Mouse (Mus musculus) myocyte (in vitro differentiated cells): ENCODE results near the gene Kiss1r.

Source experiments
- CEBPB ChIP-seq: IDR thresholded peaks from 2 replicates; pipeline ENCODE4 v1.6.1; 2011; ENCODE audit warnings: mild to moderate bottlenecking, moderate library complexity; ENCODE audit not compliant: poor library complexity, insufficient read depth, severe bottlenecking
- POLR2A ChIP-seq: IDR thresholded peaks from one replicate; pipeline ENCODE4 v1.6.1; 2011; ENCODE audit warnings: low read depth, mild to moderate bottlenecking, control low read depth, moderate library complexity; ENCODE audit not compliant: insufficient read length
- POLR2AphosphoS2 ChIP-seq: IDR thresholded peaks from one replicate; pipeline ENCODE4 v1.6.1; 2011; ENCODE audit warnings: low read depth, control low read depth; ENCODE audit not compliant: insufficient read length
- REST ChIP-seq: IDR thresholded peaks from one replicate; pipeline ENCODE4 v1.6.1; 2011; ENCODE audit warnings: mild to moderate bottlenecking, control low read depth, moderate library complexity; ENCODE audit not compliant: insufficient read depth, insufficient read length
- TCF12 ChIP-seq: IDR thresholded peaks from one replicate; pipeline ENCODE4 v1.6.1; 2011; ENCODE audit warnings: mild to moderate bottlenecking, control low read depth; ENCODE audit not compliant: poor library complexity, insufficient read depth, severe bottlenecking
- TCF3 ChIP-seq: IDR thresholded peaks from one replicate; pipeline ENCODE4 v1.6.1; 2011; ENCODE audit warnings: low read depth, control low read depth; ENCODE audit not compliant: insufficient read length

- no peak for TF ChIP-seq TCF3
- no peak for TF ChIP-seq CEBPB
- no peak for TF ChIP-seq POLR2A
- no peak for TF ChIP-seq REST
- no peak for TF ChIP-seq TCF12
- no peak for TF ChIP-seq POLR2AphosphoS2
These were observed 12.3 kb downstream of the Kiss1r start for GRCm38 (mm10) chr10:79928907-79929701.
